Mouse (Mus musculus): Measurements from ENCODE around the gene Gpc6.

DNA sequence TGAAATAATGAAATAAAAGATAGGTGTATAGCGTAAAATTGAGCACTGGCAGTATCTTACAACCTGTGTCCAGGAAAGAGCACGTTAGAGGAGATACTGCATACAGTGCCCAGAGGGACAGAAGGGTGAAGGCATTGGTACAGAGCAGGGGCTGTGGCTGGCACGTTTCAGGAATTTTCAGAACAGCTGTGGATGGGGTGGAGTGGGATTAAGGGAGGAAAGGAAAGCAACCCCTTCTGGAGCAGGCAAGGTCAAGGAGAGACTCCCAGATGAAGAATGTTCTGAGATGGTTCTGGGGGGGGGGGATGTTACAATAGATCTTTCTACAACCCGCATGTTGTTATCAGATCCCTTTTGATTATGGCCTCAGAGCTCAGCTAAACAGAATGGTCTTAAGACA lies 331.1 kb downstream of the Gpc6 start:
- TF ChIP-seq POLR2A (IDR thresholded peaks at IDR 0.05; ENCODE audit: extremely low read depth, insufficient read depth, low read length) (no peak), CTCF (IDR thresholded peaks at IDR 0.05; ENCODE audit: extremely low read depth, insufficient read depth, low read length) (no peak)

Measured in cortical plate, adult 2 months (tissue).